Mouse (Mus musculus) kidney, postnatal 14 days (tissue): ENCODE measurements at regions not wholly inside any gene's neighbourhood (a gene's known extent, or its start where the extent isn't known, plus 50 kb on each side); places are given as distances from the start of the nearest gene placed in this dataset.

Source experiments
- DNase-seq: peaks from one replicate; pipeline ENCODE4 v3.0.0; 2022; ENCODE audit warnings: mixed read lengths

GRCm38 (mm10) chr3:143939068-143939709, 265.8 kb downstream of the Lmo4 start:
- DNase-seq = no peak

GRCm38 (mm10) chr3:143925322-143925721, 279.7 kb downstream of the Lmo4 start:
- DNase-seq = no peak

- DNase-seq = no peak
These were observed 285.3 kb downstream of the Lmo4 start for GRCm38 (mm10) chr3:143919744-143920143.

GRCm38 (mm10) chr3:143914341-143915217, 290.4 kb downstream of the Lmo4 start:
- no peak for DNase-seq

GRCm38 (mm10) chr3:143913044-143913574, 291.9 kb downstream of the Lmo4 start:
- no peak for DNase-seq

- DNase-seq = no peak
These were observed 292.6 kb downstream of the Lmo4 start for GRCm38 (mm10) chr3:143912433-143912832.

GRCm38 (mm10) chr3:143909341-143909740, 295.7 kb downstream of the Lmo4 start:
- no peak for DNase-seq

GRCm38 (mm10) chr3:143903421-143903820, 301.6 kb downstream of the Lmo4 start:
- no peak for DNase-seq

GRCm38 (mm10) chr3:143880813-143881212, 324.2 kb downstream of the Lmo4 start:
- DNase-seq = no peak

GRCm38 (mm10) chr3:143873876-143874275, 331.1 kb downstream of the Lmo4 start:
- no peak for DNase-seq

GRCm38 (mm10) chr3:143866521-143866920, 338.5 kb downstream of the Lmo4 start:
- DNase-seq = no peak

GRCm38 (mm10) chr3:143865626-143866025, 339.4 kb downstream of the Lmo4 start:
- no peak for DNase-seq

- DNase-seq = no peak
These were observed 340.5 kb downstream of the Lmo4 start for GRCm38 (mm10) chr3:143864490-143864889.

GRCm38 (mm10) chr3:143862531-143862930, 342.5 kb downstream of the Lmo4 start:
- DNase-seq = no peak

GRCm38 (mm10) chr3:143861866-143862265, 343.2 kb downstream of the Lmo4 start:
- DNase-seq = no peak

GRCm38 (mm10) chr3:143835611-143836240, 369.3 kb downstream of the Lmo4 start:
- no peak for DNase-seq

GRCm38 (mm10) chr3:143834725-143835124, 370.3 kb downstream of the Lmo4 start:
- DNase-seq = no peak

GRCm38 (mm10) chr3:143823395-143823777, 381.6 kb downstream of the Lmo4 start:
- DNase-seq = no peak

GRCm38 (mm10) chr3:143822564-143823394, 382.2 kb downstream of the Lmo4 start:
- no peak for DNase-seq

GRCm38 (mm10) chr3:143807544-143807943, 397.5 kb downstream of the Lmo4 start:
- peak; percentile 29 for DNase-seq

GRCm38 (mm10) chr3:143806940-143807339, 398.1 kb downstream of the Lmo4 start:
- no peak for DNase-seq

GRCm38 (mm10) chr3:143797850-143798249, 407.2 kb downstream of the Lmo4 start:
- no peak for DNase-seq

GRCm38 (mm10) chr3:143790905-143791304, 414.1 kb downstream of the Lmo4 start:
- no peak for DNase-seq
